Mouse (Mus musculus) CD4-positive, CD25-positive, alpha-beta regulatory T cell, adult 2 months (primary cell): ENCODE data around the gene Stpg4.

Experiments used
- DNase-seq: peaks from one replicate; pipeline ENCODE4 v3.0.0-alpha.2; 2012; ENCODE audit warnings: low read depth, low spot score

Gene Stpg4

GRCm38 (mm10) chr17:87351241-87352105 lies 76.1 kb downstream of the Stpg4 start:
- no peak for DNase-seq

- DNase-seq = no peak
These were observed 76.9 kb downstream of the Stpg4 start for GRCm38 (mm10) chr17:87350471-87351240.

- DNase-seq = no peak
These were observed 78.0 kb downstream of the Stpg4 start for GRCm38 (mm10) chr17:87349575-87349974.

- no peak for DNase-seq
These were observed 78.5 kb downstream of the Stpg4 start for GRCm38 (mm10) chr17:87349069-87349468.

- no peak for DNase-seq
These were observed 79.2 kb downstream of the Stpg4 start for GRCm38 (mm10) chr17:87348353-87348752.

- DNase-seq = peak; percentile 20
These were observed 82.3 kb downstream of the Stpg4 start for GRCm38 (mm10) chr17:87345252-87345593.

- DNase-seq = peak; percentile 72
These were observed 82.9 kb downstream of the Stpg4 start for GRCm38 (mm10) chr17:87344441-87345251.

GRCm38 (mm10) chr17:87343060-87343703 lies 84.4 kb downstream of the Stpg4 start:
- DNase-seq = no peak
